ENCODE assay signal across 9 mouse cellular contexts in the genomic region with DNA sequence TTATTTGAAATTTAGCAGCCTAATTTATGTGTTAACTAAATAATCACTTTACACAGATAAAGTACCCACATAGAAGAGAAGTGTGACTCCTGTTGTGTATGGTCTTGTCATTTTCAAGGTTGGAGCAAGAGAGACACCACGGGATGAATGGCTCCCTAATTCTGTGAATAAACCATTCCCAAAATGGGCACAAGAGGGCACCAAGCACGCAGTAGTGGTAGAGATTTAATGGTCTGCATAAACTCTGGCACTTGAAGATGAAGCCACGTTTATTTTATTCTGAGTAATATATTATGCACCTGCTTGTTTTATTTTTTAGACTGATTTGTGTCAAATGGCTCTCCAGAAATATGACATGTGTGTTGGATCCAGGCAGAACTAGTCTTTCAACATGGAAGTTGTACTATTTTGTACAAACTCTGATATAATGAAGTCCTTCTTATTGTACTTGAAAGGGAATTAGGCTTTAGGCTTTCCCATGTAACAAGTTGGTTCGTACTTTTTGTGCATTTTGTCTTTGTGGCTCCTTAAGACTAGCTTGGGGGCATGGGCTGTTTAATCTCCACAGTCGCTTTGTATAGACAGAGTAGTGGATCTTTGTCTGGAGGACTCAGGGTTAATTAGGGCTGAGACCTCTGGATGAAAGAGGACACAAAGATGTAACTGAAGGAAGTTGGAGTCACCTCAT.
DNase-seq lines count a peak whose midpoint lies in the region; ATAC-seq and TF ChIP-seq lines count a peak whose summit lies in the region.
"Had no signal": no experiment of that assay in that cellular context is flagged by ENCODE, and none has a peak within 500 bp of the region (broad histone marks: within the 10 kb centered on the region; RNA-seq: fewer than 3 reads in every experiment).

No protein-coding gene starts in this region.

- peak; percentile 58 for DNase-seq in kidney, adult 2 months
- peak; percentile 40 for DNase-seq in R1 (ENCODE audit: low read depth, low spot score)
- DNase-seq in embryo, embryonic 10.5 days (ENCODE audit: low spot score): peak; percentile 86
- DNase-seq in hindbrain, embryonic 14.5 days (ENCODE audit: low spot score): peak; percentile 90
- peak; percentile 47 to 67 for DNase-seq in left cerebral cortex, postnatal 36 days (ENCODE audit: low spot score in 2 of 2)

- H3K36me3 ChIP-seq in kidney, adult 2 months (ENCODE audit: control insufficient read depth, insufficient read depth, low read length): no peaks in the 10 kb centered on the region
- no peaks in the 10 kb centered on the region for H3K36me3 ChIP-seq in kidney, embryonic 14.5 days (ENCODE audit: control insufficient read depth, insufficient read depth, low read length)
- no peaks in the 10 kb centered on the region for H3K36me3 ChIP-seq in hindbrain, embryonic 14.5 days (replicated peaks; ENCODE audit: control insufficient read depth, insufficient read depth)
- H3K36me3 ChIP-seq in neural tube, embryonic 12.5 days: no peaks in the 10 kb centered on the region

- H3K9ac ChIP-seq in kidney, embryonic 14.5 days (ENCODE audit: low read depth, low read length): no peak overlapping the region
- no peak overlapping the region for H3K9ac ChIP-seq in hindbrain, embryonic 14.5 days
- H3K9ac ChIP-seq in neural tube, embryonic 12.5 days: no peak overlapping the region

- H3K4me1 ChIP-seq in kidney, adult 2 months (ENCODE audit: control insufficient read depth, insufficient read depth, low read length): 0 out of 2 replicates have a peak, but pooled peaks cover 3% of the 10 kb centered on the region
- no peaks in the 10 kb centered on the region for H3K4me1 ChIP-seq in kidney, embryonic 14.5 days (ENCODE audit: control insufficient read depth, insufficient read depth, low read length)
- peaks cover 9% of the 10 kb centered on the region; the same call in 1 of the 2 replicates for H3K4me1 ChIP-seq in hindbrain, embryonic 14.5 days (replicated peaks; ENCODE audit: control insufficient read depth, insufficient read depth, low read length)
- peaks cover 4% of the 10 kb centered on the region; the same call in 1 of the 2 replicates for H3K4me1 ChIP-seq in neural tube, embryonic 12.5 days

- WGBS in kidney, adult 2 months: 29% methylated on average over 5 of the region's 5 CpGs
- 29% methylated on average over 5 of the region's 5 CpGs for WGBS in kidney, embryonic 14.5 days
- 25% methylated on average over 5 of the region's 5 CpGs for WGBS in hindbrain, embryonic 14.5 days
- WGBS in neural tube, embryonic 12.5 days: 20% methylated on average over 5 of the region's 5 CpGs

- TF ChIP-seq CTCF in kidney, adult 2 months (conservative IDR thresholded peaks at IDR 0.05; ENCODE audit: insufficient read depth, insufficient read length, low read depth, low read length): peak; percentile 40; the same call in 1 of the 2 replicates

- no peak for TF ChIP-seq POLR2A in kidney, adult 2 months (IDR thresholded peaks at IDR 0.05; ENCODE audit: low read depth, low read length)

- H3K9me3 ChIP-seq in kidney, embryonic 14.5 days (ENCODE audit: control insufficient read depth, low read length): no peaks in the 10 kb centered on the region
- H3K9me3 ChIP-seq in hindbrain, embryonic 14.5 days (ENCODE audit: control insufficient read depth, low read length): no peaks in the 10 kb centered on the region
- no peaks in the 10 kb centered on the region for H3K9me3 ChIP-seq in neural tube, embryonic 12.5 days

- ATAC-seq in kidney, embryonic 14.5 days (ENCODE audit: low FRiP score, low TSS enrichment): no peak
- peak; percentile 60; the same call in 1 of the 2 replicates for ATAC-seq in hindbrain, embryonic 14.5 days (ENCODE audit: low FRiP score)
- peak; percentile 39; the same call in 1 of the 2 replicates for ATAC-seq in neural tube, embryonic 12.5 days (ENCODE audit: low FRiP score, low read depth)
- ATAC-seq in erythroblast, adult 5-6 weeks (replicated peaks; ENCODE audit: low FRiP score, poor library complexity, severe bottlenecking): no peak

- H3K27ac ChIP-seq in kidney, adult 2 months (ENCODE audit: insufficient read depth, low read depth, low read length): no peak overlapping the region
- H3K27ac ChIP-seq in kidney, embryonic 14.5 days (ENCODE audit: low read depth, low read length): no peak overlapping the region
- H3K27ac ChIP-seq in hindbrain, embryonic 14.5 days: no peak overlapping the region
- H3K27ac ChIP-seq in neural tube, embryonic 12.5 days: no peak overlapping the region

- intact Hi-C loops in left cerebral cortex, postnatal 36 days (cut with DNase I): loop anchor here (5.0 kb wide), 3 partner anchors 1381 to 1506 kb away; no protein-coding TSS in a partner anchor

- H3K27me3 ChIP-seq in kidney, adult 2 months (replicated peaks; ENCODE audit: control insufficient read depth, insufficient read depth, low read length): no peaks in the 10 kb centered on the region
- H3K27me3 ChIP-seq in kidney, embryonic 14.5 days (ENCODE audit: control insufficient read depth, insufficient read depth, low read length): peaks cover 6% of the 10 kb centered on the region; the same call in 1 of the 2 replicates
- H3K27me3 ChIP-seq in hindbrain, embryonic 14.5 days (ENCODE audit: control insufficient read depth, insufficient read depth, low read length): peaks cover 15% of the 10 kb centered on the region; the same call in 1 of the 2 replicates
- H3K27me3 ChIP-seq in neural tube, embryonic 12.5 days (replicated peaks): 0 out of 2 replicates have a peak, but pooled peaks cover 3% of the 10 kb centered on the region

- H3K4me3 ChIP-seq in kidney, adult 2 months (ENCODE audit: insufficient read depth, low read depth, low read length): no peak overlapping the region
- no peak overlapping the region for H3K4me3 ChIP-seq in kidney, embryonic 14.5 days (ENCODE audit: low read length)
- H3K4me3 ChIP-seq in hindbrain, embryonic 14.5 days (replicated peaks; ENCODE audit: low read length): no peak overlapping the region
- H3K4me3 ChIP-seq in neural tube, embryonic 12.5 days: no peak overlapping the region
- H3K4me3 ChIP-seq: erythroblast, embryonic 14.5 days had no signal

- no peak overlapping the region for H3K4me2 ChIP-seq in kidney, embryonic 14.5 days (replicated peaks; ENCODE audit: low read depth, low read length)
- H3K4me2 ChIP-seq in hindbrain, embryonic 14.5 days (replicated peaks): no peak overlapping the region
- no peak overlapping the region for H3K4me2 ChIP-seq in neural tube, embryonic 12.5 days (replicated peaks)

Comparison
In these comparisons a context has a peak if more than half of its experiments do, and no peak if none do; other contexts are left out.
1. DNase-seq: peak in every context shown above with its lines; median percentile 90 in hindbrain, embryonic 14.5 days; 86 in embryo, embryonic 10.5 days; 58 in kidney, adult 2 months; 57 in left cerebral cortex, postnatal 36 days; 40 in R1.
2. ATAC-seq: peak in hindbrain, embryonic 14.5 days (single experiment) and neural tube, embryonic 12.5 days (single experiment); none in kidney, embryonic 14.5 days (single experiment) and erythroblast, adult 5-6 weeks (single experiment).